Mouse (Mus musculus) kidney, postnatal 4 days (tissue): ENCODE results near the gene Il17rc.

Experiments
- DNase-seq, 2 experiments: peaks; one replicate each; pipeline ENCODE4 v3.0.0; 2021; ENCODE audit warnings: mixed read lengths in 2 of 2

Il17rc gene

GRCm38 (mm10) chr6:113471297-113471936, at the start of gene Il17rc:
Il17rc (plus strand) TSS chr6:113471427.
- DNase-seq: peak; percentile 73 to 85

- no peak for DNase-seq
Observed at GRCm38 (mm10) chr6:113423000-113423399, 48.2 kb upstream of the Il17rc start.

GRCm38 (mm10) chr6:113424187-113424586, 47.0 kb upstream of the Il17rc start:
- peak in 1 of 2 experiments; percentile 34 for DNase-seq

- DNase-seq: no peak
Observed at GRCm38 (mm10) chr6:113426696-113427095, 44.5 kb upstream of the Il17rc start.

GRCm38 (mm10) chr6:113427397-113427796, 43.8 kb upstream of the Il17rc start:
- peak; percentile 73 to 77 for DNase-seq

GRCm38 (mm10) chr6:113428006-113428405, 43.2 kb upstream of the Il17rc start:
- DNase-seq: no peak

GRCm38 (mm10) chr6:113429965-113430364, 41.3 kb upstream of the Il17rc start:
- DNase-seq: no peak

- DNase-seq: no peak
Observed at GRCm38 (mm10) chr6:113430846-113431245, 40.4 kb upstream of the Il17rc start.

GRCm38 (mm10) chr6:113431801-113432200, 39.4 kb upstream of the Il17rc start:
- no peak for DNase-seq

- no peak for DNase-seq
Observed at GRCm38 (mm10) chr6:113433661-113434060, 37.6 kb upstream of the Il17rc start.

GRCm38 (mm10) chr6:113434691-113435090, 36.5 kb upstream of the Il17rc start:
- no peak for DNase-seq

GRCm38 (mm10) chr6:113435664-113436205, 35.5 kb upstream of the Il17rc start, which contains the start of gene Cidec:
Cidec (minus strand) TSS chr6:113435760.
- DNase-seq: no peak

GRCm38 (mm10) chr6:113437135-113437534, 34.1 kb upstream of the Il17rc start:
- DNase-seq: no peak

GRCm38 (mm10) chr6:113438721-113439430, 32.4 kb upstream of the Il17rc start:
- DNase-seq: no peak

- DNase-seq: no peak
Observed at GRCm38 (mm10) chr6:113440686-113441085, 30.5 kb upstream of the Il17rc start.

- peak; percentile 86 to 87 for DNase-seq
Observed at GRCm38 (mm10) chr6:113441147-113441680, 30.0 kb upstream of the Il17rc start.

GRCm38 (mm10) chr6:113442087-113442441, 29.2 kb upstream of the Il17rc start:
- DNase-seq: no peak

GRCm38 (mm10) chr6:113442442-113443090, 28.7 kb upstream of the Il17rc start, which contains the start of gene Jagn1:
Jagn1 (plus strand) TSS chr6:113442569.
- peak; percentile 94 for DNase-seq

- DNase-seq: peak in 1 of 2 experiments; percentile 29
Observed at GRCm38 (mm10) chr6:113443091-113443490, 28.1 kb upstream of the Il17rc start.

GRCm38 (mm10) chr6:113444207-113444965, 26.8 kb upstream of the Il17rc start:
- peak in 1 of 2 experiments; percentile 29 for DNase-seq

GRCm38 (mm10) chr6:113447639-113448038, 23.6 kb upstream of the Il17rc start:
- no peak for DNase-seq

- DNase-seq: no peak
Observed at GRCm38 (mm10) chr6:113451839-113452238, 19.4 kb upstream of the Il17rc start.
